Mouse (Mus musculus) stomach, embryonic 14.5 days (tissue): ENCODE measurements around the gene Trpm7. TPM values are rescaled to one million over a fixed set of nuclear protein-coding genes. Genes with fewer than 3 reads are reported as not detected.

ENCODE experiments used
- ATAC-seq: fragments of 200-750 bp; cut with Nextera tagmentation; 2 replicates; pipeline ENCODE4 v1.8.0; 2017; ENCODE audit warnings: low read depth, moderate TSS enrichment; ENCODE audit not compliant: insufficient number of reproducible peaks, insufficient read depth, low FRiP score
- H3K27ac ChIP-seq: fragments of 300-500 bp; sonication (generic); 2 replicates; pipeline ENCODE4 v1.5.1; 2014; ENCODE audit warnings: mild to moderate bottlenecking, low read length, moderate library complexity, mixed read lengths
- H3K27me3 ChIP-seq: fragments of 300-500 bp; sonication (generic); 2 replicates; pipeline ENCODE4 v1.6.1; 2014; ENCODE audit warnings: low read length, control low read depth, mixed read lengths; ENCODE audit not compliant: control insufficient read depth, insufficient read depth
- H3K36me3 ChIP-seq: fragments of 300-500 bp; sonication (generic); 2 replicates; pipeline ENCODE4 v1.6.1; 2014; ENCODE audit warnings: mild to moderate bottlenecking, control low read depth, low read length, moderate library complexity, mixed read lengths; ENCODE audit not compliant: control insufficient read depth, insufficient read depth
- H3K4me1 ChIP-seq: fragments of 300-500 bp; sonication (generic); 2 replicates; pipeline ENCODE4 v1.6.1; 2014; ENCODE audit warnings: low read length, control low read depth, mixed read lengths; ENCODE audit not compliant: control insufficient read depth, insufficient read depth
- H3K4me2 ChIP-seq: fragments of 300-500 bp; sonication (generic); replicated peaks from 2 replicates; pipeline ENCODE4 v1.6.1; 2014; ENCODE audit warnings: low read depth, low read length, control low read depth
- H3K4me3 ChIP-seq: fragments of 300-500 bp; sonication (generic); 2 replicates; pipeline ENCODE4 v1.5.1; 2014; ENCODE audit warnings: low read depth, low read length, control low read depth
- H3K9ac ChIP-seq: fragments of 300-500 bp; sonication (generic); replicated peaks from 2 replicates; pipeline ENCODE4 v1.6.1; 2014; ENCODE audit warnings: low read depth, mild to moderate bottlenecking, control low read depth, low read length, moderate library complexity, mixed read lengths
- H3K9me3 ChIP-seq: fragments of 300-500 bp; sonication (generic); 2 replicates; pipeline ENCODE4 v1.6.1; 2016; ENCODE audit warnings: low read depth, low read length, control low read depth; ENCODE audit not compliant: control insufficient read depth
- WGBS: fragments of 180-500 bp; shearing (Covaris S2); extraction: QIAGEN DNeasy Blood & Tissue Kit; methylation state at CpG from one replicate; pipeline ENCODE4 v1.1.7; 2014; 5-methylcytosine and 5-hydroxymethylcytosine counted together
- polyA plus RNA-seq: library from polyadenylated mRNA; unstranded; fragments of >200 nt; fragmentation: Nextera tagmentation; extraction: Ambion mirVana; gene quantifications from 2 replicates; pipeline ENCODE4 v1.2.1, GENCODE M21; 2014

The Trpm7 gene
- polyA plus RNA-seq, 1 experiment from 2014 or later: 71.1 TPM

GRCm38 (mm10) chr2:126776416-126776815 is 99.6 kb downstream of the Trpm7 start:
- Histone ChIP-seq H3K27ac (no peak overlapping the region), H3K4me2 (no peak overlapping the region), H3K36me3 (no peaks in the 10 kb centered on the region), H3K27me3 (no peaks in the 10 kb centered on the region), H3K4me3 (no peak overlapping the region), H3K4me1 (no peaks in the 10 kb centered on the region), H3K9me3 (no peaks in the 10 kb centered on the region), H3K9ac (no peak overlapping the region)
- no peak for ATAC-seq
- WGBS: 50% methylated on average over 1 of the region's 1 CpGs

- 68% methylated on average over 4 of the region's 4 CpGs for WGBS
- ATAC-seq: no peak
These were observed 100.1 kb downstream of the Trpm7 start for GRCm38 (mm10) chr2:126775951-126776350.

GRCm38 (mm10) chr2:126772217-126772616 is 103.8 kb downstream of the Trpm7 start:
- Histone ChIP-seq H3K9me3 (no peaks in the 10 kb centered on the region), H3K4me3 (no peak overlapping the region), H3K27ac (no peak overlapping the region), H3K27me3 (no peaks in the 10 kb centered on the region), H3K9ac (no peak overlapping the region), H3K36me3 (no peaks in the 10 kb centered on the region), H3K4me2 (no peak overlapping the region), H3K4me1 (no peaks in the 10 kb centered on the region)
- 91% methylated on average over 5 of the region's 5 CpGs for WGBS
- no peak for ATAC-seq

More at GRCm38 (mm10) chr2:126775951-126776350, 100.1 kb downstream of the Trpm7 start:
- Histone ChIP-seq H3K27me3 (no peaks in the 10 kb centered on the region), H3K9ac (no peak overlapping the region), H3K9me3 (no peaks in the 10 kb centered on the region), H3K36me3 (no peaks in the 10 kb centered on the region), H3K4me2 (no peak overlapping the region), H3K4me1 (no peaks in the 10 kb centered on the region), H3K27ac (no peak overlapping the region), H3K4me3 (no peak overlapping the region)

- H3K9me3 ChIP-seq: no peaks in the 10 kb centered on the region
- H3K4me1 ChIP-seq: no peaks in the 10 kb centered on the region
- no peak overlapping the region for H3K27ac ChIP-seq
- H3K27me3 ChIP-seq: no peaks in the 10 kb centered on the region
- no peak overlapping the region for H3K9ac ChIP-seq
- 74% methylated on average over 19 of the region's 19 CpGs for WGBS
- H3K4me3 ChIP-seq: no peak overlapping the region
- H3K36me3 ChIP-seq: no peaks in the 10 kb centered on the region
- H3K4me2 ChIP-seq: no peak overlapping the region
- ATAC-seq: no peak
These were observed 106.4 kb downstream of the Trpm7 start for GRCm38 (mm10) chr2:126769431-126770181.

- Histone ChIP-seq H3K4me2 (no peak overlapping the region), H3K4me3 (no peak overlapping the region), H3K4me1 (no peaks in the 10 kb centered on the region), H3K9me3 (no peaks in the 10 kb centered on the region), H3K27me3 (no peaks in the 10 kb centered on the region), H3K36me3 (no peaks in the 10 kb centered on the region), H3K9ac (no peak overlapping the region), H3K27ac (no peak overlapping the region)
- no peak for ATAC-seq
- 67% methylated on average over 4 of the region's 4 CpGs for WGBS
These were observed 107.8 kb downstream of the Trpm7 start for GRCm38 (mm10) chr2:126768194-126768593.

GRCm38 (mm10) chr2:126767599-126767998 is 108.4 kb downstream of the Trpm7 start:
- no peak overlapping the region for H3K4me3 ChIP-seq
- 98% methylated on average over 3 of the region's 3 CpGs for WGBS
- H3K27ac ChIP-seq: no peak overlapping the region
- ATAC-seq: no peak
- H3K4me2 ChIP-seq: no peak overlapping the region
- H3K9me3 ChIP-seq: no peaks in the 10 kb centered on the region
- no peaks in the 10 kb centered on the region for H3K4me1 ChIP-seq
- H3K36me3 ChIP-seq: 0 out of 2 replicates have a peak, but pooled peaks cover 2% of the 10 kb centered on the region
- H3K9ac ChIP-seq: no peak overlapping the region
- no peaks in the 10 kb centered on the region for H3K27me3 ChIP-seq

- H3K4me1 ChIP-seq: no peaks in the 10 kb centered on the region
- H3K27ac ChIP-seq: no peak overlapping the region
- H3K9me3 ChIP-seq: no peaks in the 10 kb centered on the region
- peaks cover 9% of the 10 kb centered on the region; the same call in 1 of the 2 replicates for H3K36me3 ChIP-seq
- H3K4me2 ChIP-seq: no peak overlapping the region
- no peak overlapping the region for H3K4me3 ChIP-seq
- no peak overlapping the region for H3K9ac ChIP-seq
- no peak for ATAC-seq
- WGBS: 43% methylated on average over 11 of the region's 11 CpGs
- H3K27me3 ChIP-seq: no peaks in the 10 kb centered on the region
These were observed 110.0 kb downstream of the Trpm7 start for GRCm38 (mm10) chr2:126765867-126766582.

- Histone ChIP-seq H3K36me3 (peaks cover 69% of the 10 kb centered on the region), H3K4me2 (no peak overlapping the region), H3K27me3 (no peaks in the 10 kb centered on the region), H3K9me3 (no peaks in the 10 kb centered on the region), H3K4me1 (no peaks in the 10 kb centered on the region), H3K9ac (no peak overlapping the region), H3K4me3 (no peak overlapping the region), H3K27ac (no peak overlapping the region)
- 92% methylated on average over 7 of the region's 7 CpGs for WGBS
- ATAC-seq: no peak
These were observed 116.7 kb downstream of the Trpm7 start for GRCm38 (mm10) chr2:126759351-126759750.
